Mouse (Mus musculus): ENCODE measurements around the gene B4galt5. TPM values are rescaled to one million over a fixed set of nuclear protein-coding genes. Genes with fewer than 3 reads are reported as not detected.

The B4galt5 gene
- polyA plus RNA-seq, 1 experiment from 2014 or later = 18.1 TPM

- Histone ChIP-seq H3K9ac (ENCODE audit: low read depth, low read length) (no peak overlapping the region), H3K4me1 (ENCODE audit: control insufficient read depth, insufficient read depth, low read length) (no peaks in the 10 kb centered on the region; the same call in 1 of the 2 replicates), H3K36me3 (ENCODE audit: control insufficient read depth, insufficient read depth, low read length) (peaks cover 22% of the 10 kb centered on the region; the same call in 1 of the 2 replicates), H3K27me3 (ENCODE audit: control insufficient read depth, insufficient read depth, low read depth, low read length) (no peaks in the 10 kb centered on the region), H3K4me2 (ENCODE audit: low read length) (no peak overlapping the region), H3K27ac (ENCODE audit: low read length) (no peak overlapping the region), H3K4me3 (ENCODE audit: low read depth, low read length) (no peak overlapping the region), H3K9me3 (replicated peaks; ENCODE audit: control insufficient read depth, low read length, poor library complexity, severe bottlenecking) (no peaks in the 10 kb centered on the region)
- ATAC-seq = no peak
- 89% methylated on average over 16 of the region's 16 CpGs for WGBS
These were observed 44.2 kb downstream of the B4galt5 start for GRCm38 (mm10) chr2:167304651-167305381.

DNA sequence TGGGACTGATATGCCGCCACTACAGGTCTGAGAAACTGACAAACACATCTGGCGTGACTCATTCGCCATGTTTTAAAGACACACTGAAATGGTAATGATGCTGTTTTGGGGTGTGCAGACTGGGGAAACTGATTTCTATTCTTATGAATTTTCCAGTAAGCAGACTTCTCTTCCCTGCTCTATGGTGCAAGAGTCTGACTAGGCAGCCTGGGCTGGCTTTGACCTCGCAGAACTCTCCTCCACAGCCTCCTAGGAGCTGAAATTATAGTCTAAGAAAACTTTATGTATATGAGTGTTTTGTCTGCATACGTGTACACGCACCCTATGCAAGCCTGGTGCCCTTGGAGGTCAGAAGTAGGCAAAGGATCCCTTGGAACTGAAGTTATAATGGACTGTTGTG lies 45.2 kb downstream of the B4galt5 start:
- 93% methylated on average over 6 of the region's 6 CpGs for WGBS
- no peak for ATAC-seq
- Histone ChIP-seq H3K4me2 (ENCODE audit: low read length) (no peak overlapping the region), H3K27me3 (ENCODE audit: control insufficient read depth, insufficient read depth, low read depth, low read length) (no peaks in the 10 kb centered on the region), H3K9me3 (replicated peaks; ENCODE audit: control insufficient read depth, low read length, poor library complexity, severe bottlenecking) (no peaks in the 10 kb centered on the region), H3K4me3 (ENCODE audit: low read depth, low read length) (no peak overlapping the region), H3K36me3 (ENCODE audit: control insufficient read depth, insufficient read depth, low read length) (peaks cover 19% of the 10 kb centered on the region; the same call in 1 of the 2 replicates), H3K4me1 (ENCODE audit: control insufficient read depth, insufficient read depth, low read length) (no peaks in the 10 kb centered on the region; the same call in 1 of the 2 replicates), H3K27ac (ENCODE audit: low read length) (no peak overlapping the region), H3K9ac (ENCODE audit: low read depth, low read length) (no peak overlapping the region)

DNA sequence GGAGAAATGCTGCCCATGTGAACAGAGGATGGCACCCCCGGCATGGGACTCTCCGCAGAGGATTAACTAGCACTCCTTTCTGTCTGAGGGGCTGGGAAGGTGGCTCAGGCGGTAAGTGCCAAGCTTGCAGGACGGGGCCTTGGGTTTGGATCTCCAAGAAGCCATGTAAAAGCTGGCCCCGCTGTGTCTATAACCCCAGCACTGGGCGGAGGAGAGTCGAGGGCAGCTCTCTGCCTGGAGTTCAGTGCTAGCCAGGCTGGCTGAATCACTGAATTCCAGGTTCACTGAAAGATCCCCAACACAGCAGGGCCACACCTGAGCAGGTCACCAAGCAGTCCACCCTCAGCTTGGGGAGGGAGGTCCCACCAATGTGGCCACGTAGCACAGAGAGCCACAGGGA lies 45.8 kb downstream of the B4galt5 start:
- no peak overlapping the region for H3K9ac ChIP-seq (ENCODE audit: low read depth, low read length)
- H3K36me3 ChIP-seq (ENCODE audit: control insufficient read depth, insufficient read depth, low read length) = peaks cover 16% of the 10 kb centered on the region; the same call in 1 of the 2 replicates
- H3K9me3 ChIP-seq (replicated peaks; ENCODE audit: control insufficient read depth, low read length, poor library complexity, severe bottlenecking) = no peaks in the 10 kb centered on the region
- 87% methylated on average over 8 of the region's 8 CpGs for WGBS
- H3K27me3 ChIP-seq (ENCODE audit: control insufficient read depth, insufficient read depth, low read depth, low read length) = no peaks in the 10 kb centered on the region
- no peak overlapping the region for H3K27ac ChIP-seq (ENCODE audit: low read length)
- no peak overlapping the region for H3K4me2 ChIP-seq (ENCODE audit: low read length)
- H3K4me3 ChIP-seq (ENCODE audit: low read depth, low read length) = no peak overlapping the region
- no peak for ATAC-seq
- no peaks in the 10 kb centered on the region; the same call in 1 of the 2 replicates for H3K4me1 ChIP-seq (ENCODE audit: control insufficient read depth, insufficient read depth, low read length)

- H3K4me1 ChIP-seq (ENCODE audit: control insufficient read depth, insufficient read depth, low read length) = no peaks in the 10 kb centered on the region; the same call in 1 of the 2 replicates
- no peaks in the 10 kb centered on the region for H3K27me3 ChIP-seq (ENCODE audit: control insufficient read depth, insufficient read depth, low read depth, low read length)
- ATAC-seq = no peak
- peaks cover 16% of the 10 kb centered on the region; the same call in 1 of the 2 replicates for H3K36me3 ChIP-seq (ENCODE audit: control insufficient read depth, insufficient read depth, low read length)
- H3K9me3 ChIP-seq (replicated peaks; ENCODE audit: control insufficient read depth, low read length, poor library complexity, severe bottlenecking) = no peaks in the 10 kb centered on the region
- no peak overlapping the region for H3K9ac ChIP-seq (ENCODE audit: low read depth, low read length)
- H3K27ac ChIP-seq (ENCODE audit: low read length) = no peak overlapping the region
- 69% methylated on average over 1 of the region's 1 CpGs for WGBS
- no peak overlapping the region for H3K4me3 ChIP-seq (ENCODE audit: low read depth, low read length)
- no peak overlapping the region for H3K4me2 ChIP-seq (ENCODE audit: low read length)
These were observed 46.3 kb downstream of the B4galt5 start for GRCm38 (mm10) chr2:167302641-167303040.

DNA sequence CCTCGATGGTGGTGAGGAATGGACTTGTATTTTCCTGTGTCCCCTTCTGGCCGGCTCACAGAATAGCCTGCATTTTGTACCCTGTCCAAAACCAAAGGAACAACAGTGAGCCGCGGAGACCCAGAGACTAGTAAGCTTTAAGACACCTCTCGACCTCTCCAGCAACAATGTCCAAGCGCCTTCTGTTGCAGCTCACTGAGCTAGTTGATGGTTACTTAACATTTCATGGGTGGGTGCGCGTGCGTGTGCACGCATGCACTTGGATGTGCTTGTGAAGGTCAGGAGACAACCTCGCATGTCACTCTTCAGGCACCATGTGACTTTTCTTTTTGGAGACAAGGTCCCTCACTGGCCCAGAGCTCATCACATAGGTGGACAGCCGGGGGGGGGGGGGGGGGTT lies 47.0 kb downstream of the B4galt5 start:
- Histone ChIP-seq H3K9ac (ENCODE audit: low read depth, low read length) (no peak overlapping the region), H3K4me1 (ENCODE audit: control insufficient read depth, insufficient read depth, low read length) (no peaks in the 10 kb centered on the region; the same call in 1 of the 2 replicates), H3K9me3 (replicated peaks; ENCODE audit: control insufficient read depth, low read length, poor library complexity, severe bottlenecking) (no peaks in the 10 kb centered on the region), H3K27me3 (ENCODE audit: control insufficient read depth, insufficient read depth, low read depth, low read length) (no peaks in the 10 kb centered on the region), H3K36me3 (ENCODE audit: control insufficient read depth, insufficient read depth, low read length) (peaks cover 16% of the 10 kb centered on the region; the same call in 1 of the 2 replicates), H3K27ac (ENCODE audit: low read length) (no peak overlapping the region), H3K4me2 (ENCODE audit: low read length) (no peak overlapping the region), H3K4me3 (ENCODE audit: low read depth, low read length) (no peak overlapping the region)
- no peak for ATAC-seq
- 94% methylated on average over 12 of the region's 12 CpGs for WGBS

GRCm38 (mm10) chr2:167301601-167302000 lies 47.4 kb downstream of the B4galt5 start:
- Histone ChIP-seq H3K27me3 (ENCODE audit: control insufficient read depth, insufficient read depth, low read depth, low read length) (no peaks in the 10 kb centered on the region), H3K27ac (ENCODE audit: low read length) (no peak overlapping the region), H3K4me1 (ENCODE audit: control insufficient read depth, insufficient read depth, low read length) (no peaks in the 10 kb centered on the region), H3K9me3 (replicated peaks; ENCODE audit: control insufficient read depth, low read length, poor library complexity, severe bottlenecking) (no peaks in the 10 kb centered on the region), H3K36me3 (ENCODE audit: control insufficient read depth, insufficient read depth, low read length) (peaks cover 15% of the 10 kb centered on the region; the same call in 1 of the 2 replicates), H3K9ac (ENCODE audit: low read depth, low read length) (no peak overlapping the region), H3K4me3 (ENCODE audit: low read depth, low read length) (no peak overlapping the region), H3K4me2 (ENCODE audit: low read length) (no peak overlapping the region)
- WGBS = 96% methylated on average over 7 of the region's 7 CpGs
- no peak for ATAC-seq

DNA sequence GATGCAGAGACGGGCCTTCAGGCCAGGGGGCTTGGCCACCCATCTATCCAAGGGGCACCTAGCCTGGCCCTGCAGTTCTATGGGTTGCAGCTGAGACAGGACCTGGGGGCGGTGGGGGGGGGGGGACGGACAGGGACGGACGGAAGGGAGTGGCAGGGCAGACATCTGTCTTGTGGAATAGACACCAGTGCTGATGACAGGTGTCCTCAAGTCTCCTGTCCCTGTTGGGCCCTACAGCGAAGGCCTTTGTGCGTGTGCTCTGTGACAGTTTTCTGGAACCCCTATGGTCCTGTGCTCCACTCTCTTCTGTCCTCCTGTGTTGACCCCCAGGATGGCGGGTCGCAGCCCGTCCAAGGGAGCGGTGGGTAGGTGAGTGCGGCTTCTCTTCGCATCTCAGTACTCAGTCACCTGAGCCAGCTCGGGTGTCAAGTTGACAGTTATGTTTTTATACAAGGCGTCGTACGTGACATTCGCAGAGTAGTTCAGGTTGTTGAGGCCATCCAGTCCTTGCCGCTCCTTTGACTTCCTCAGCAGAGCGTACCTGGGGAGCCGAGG lies 48.0 kb downstream of the B4galt5 start:
- Histone ChIP-seq H3K4me2 (ENCODE audit: low read length) (no peak overlapping the region), H3K9me3 (replicated peaks; ENCODE audit: control insufficient read depth, low read length, poor library complexity, severe bottlenecking) (no peaks in the 10 kb centered on the region), H3K27me3 (ENCODE audit: control insufficient read depth, insufficient read depth, low read depth, low read length) (no peaks in the 10 kb centered on the region), H3K4me1 (ENCODE audit: control insufficient read depth, insufficient read depth, low read length) (no peaks in the 10 kb centered on the region), H3K27ac (ENCODE audit: low read length) (no peak overlapping the region), H3K9ac (ENCODE audit: low read depth, low read length) (no peak overlapping the region), H3K36me3 (ENCODE audit: control insufficient read depth, insufficient read depth, low read length) (peaks cover 10% of the 10 kb centered on the region; the same call in 1 of the 2 replicates), H3K4me3 (ENCODE audit: low read depth, low read length) (no peak overlapping the region)
- no peak for ATAC-seq
- 89% methylated on average over 21 of the region's 21 CpGs for WGBS

- no peak overlapping the region for H3K4me2 ChIP-seq (ENCODE audit: low read length)
- H3K27me3 ChIP-seq (ENCODE audit: control insufficient read depth, insufficient read depth, low read depth, low read length) = no peaks in the 10 kb centered on the region
- WGBS = 74% methylated on average over 6 of the region's 6 CpGs
- ATAC-seq = no peak
- no peaks in the 10 kb centered on the region for H3K9me3 ChIP-seq (replicated peaks; ENCODE audit: control insufficient read depth, low read length, poor library complexity, severe bottlenecking)
- H3K4me3 ChIP-seq (ENCODE audit: low read depth, low read length) = no peak overlapping the region
- no peak overlapping the region for H3K27ac ChIP-seq (ENCODE audit: low read length)
- peaks cover 10% of the 10 kb centered on the region; the same call in 1 of the 2 replicates for H3K36me3 ChIP-seq (ENCODE audit: control insufficient read depth, insufficient read depth, low read length)
- H3K9ac ChIP-seq (ENCODE audit: low read depth, low read length) = no peak overlapping the region
- no peaks in the 10 kb centered on the region for H3K4me1 ChIP-seq (ENCODE audit: control insufficient read depth, insufficient read depth, low read length)
These were observed 48.9 kb downstream of the B4galt5 start for GRCm38 (mm10) chr2:167299861-167300667.
